Mouse (Mus musculus) ES-Bruce4 (cell line): ENCODE results near the gene Apoh. TPM values are rescaled to one million over a fixed set of nuclear protein-coding genes. Genes with fewer than 3 reads are reported as not detected.

Source experiments
- H3K27ac ChIP-seq: 2 replicates; pipeline ENCODE4 v1.5.1; 2012; ENCODE audit warnings: low read length, inconsistent platforms; ENCODE audit not compliant: insufficient read depth
- H3K27me3 ChIP-seq: 2 replicates; pipeline ENCODE4 v1.6.1; 2012; ENCODE audit warnings: mild to moderate bottlenecking, low read length, inconsistent platforms; ENCODE audit not compliant: control insufficient read depth, poor library complexity, insufficient read depth, severe bottlenecking
- H3K36me3 ChIP-seq: 2 replicates; pipeline ENCODE4 v1.6.1; 2012; ENCODE audit warnings: inconsistent platforms, mild to moderate bottlenecking, low read length, moderate library complexity; ENCODE audit not compliant: control insufficient read depth, poor library complexity, insufficient read depth, severe bottlenecking
- H3K4me1 ChIP-seq: one replicate; pipeline ENCODE4 v1.8.1; 2011; ENCODE audit warnings: low read length; ENCODE audit not compliant: control insufficient read depth, insufficient read depth
- H3K4me3 ChIP-seq: 2 replicates; pipeline ENCODE4 v1.5.1; 2011; ENCODE audit warnings: low read depth, mild to moderate bottlenecking, low read length
- H3K9ac ChIP-seq: 2 replicates; pipeline ENCODE4 v1.6.1; 2012; ENCODE audit warnings: low read depth, mild to moderate bottlenecking, inconsistent platforms; ENCODE audit not compliant: poor library complexity, severe bottlenecking
- H3K9me3 ChIP-seq: replicated peaks from 2 replicates; pipeline ENCODE4 v1.6.1; 2012; ENCODE audit warnings: mild to moderate bottlenecking, low read length, inconsistent platforms; ENCODE audit not compliant: control insufficient read depth, poor library complexity, insufficient read depth, severe bottlenecking
- CTCF ChIP-seq: IDR thresholded peaks from one replicate; pipeline ENCODE4 v1.8.1; 2011; ENCODE audit warnings: low read depth, low read length
- EP300 ChIP-seq: IDR thresholded peaks from 2 replicates; pipeline ENCODE4 v1.6.1; 2011; ENCODE audit warnings: low read depth, low read length; ENCODE audit not compliant: insufficient read depth
- POLR2A ChIP-seq: IDR thresholded peaks from one replicate; pipeline ENCODE4 v1.8.1; 2011; ENCODE audit warnings: low read length; ENCODE audit not compliant: insufficient read depth
- polyA plus RNA-seq: library from polyadenylated mRNA; stranded (reverse); fragments of >200 nt; gene quantifications from 2 replicates; pipeline ENCODE4 v1.2.4, GENCODE M21; 2011; ENCODE audit warnings: low read depth; ENCODE audit not compliant: missing spikeins, insufficient read depth, insufficient read length

Gene Apoh
- polyA plus RNA-seq, 1 experiment, result not detected

- H3K4me1 ChIP-seq, result no peaks in the 10 kb centered on the region
- TF ChIP-seq POLR2A, result no peak
- no peak for TF ChIP-seq EP300
- TF ChIP-seq CTCF, result no peak
- H3K27me3 ChIP-seq, result no peaks in the 10 kb centered on the region
- H3K9me3 ChIP-seq, result no peaks in the 10 kb centered on the region
- H3K9ac ChIP-seq, result no peak overlapping the region
- H3K27ac ChIP-seq, result no peak overlapping the region
- no peaks in the 10 kb centered on the region for H3K36me3 ChIP-seq
- H3K4me3 ChIP-seq, result no peak overlapping the region
Observed at GRCm38 (mm10) chr11:108335536-108335935, 7.6 kb upstream of the Apoh start.

- TF ChIP-seq CTCF (no peak), POLR2A (no peak), EP300 (no peak)
- Histone ChIP-seq H3K4me1 (no peaks in the 10 kb centered on the region), H3K9me3 (no peaks in the 10 kb centered on the region), H3K4me3 (no peak overlapping the region), H3K36me3 (no peaks in the 10 kb centered on the region), H3K9ac (no peak overlapping the region), H3K27me3 (no peaks in the 10 kb centered on the region; the same call in 1 of the 2 replicates), H3K27ac (no peak overlapping the region)
Observed at GRCm38 (mm10) chr11:108336445-108336844, 6.7 kb upstream of the Apoh start.

DNA sequence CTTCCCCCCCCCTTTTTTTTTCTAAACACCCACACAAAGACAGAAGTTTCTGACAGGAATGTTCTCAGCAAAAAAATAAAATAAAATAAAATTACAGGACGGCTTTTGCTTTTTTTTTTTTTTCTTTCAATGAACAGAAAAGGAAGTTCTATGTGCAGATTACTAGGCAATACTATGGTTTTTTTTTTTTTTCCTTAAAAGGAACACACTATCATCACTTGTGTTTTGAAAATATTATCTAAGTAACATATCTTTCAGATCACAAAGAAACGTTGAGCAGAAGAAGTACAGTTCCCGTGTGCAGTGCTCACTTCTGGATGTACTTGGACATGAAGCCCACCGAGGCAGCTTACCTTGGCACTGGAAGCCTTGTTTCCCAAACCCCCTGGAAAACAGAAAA is 2.9 kb upstream of the Apoh start:
- Histone ChIP-seq H3K27me3 (peaks cover 4% of the 10 kb centered on the region; the same call in 1 of the 2 replicates), H3K4me3 (no peak overlapping the region), H3K9ac (no peak overlapping the region), H3K36me3 (no peaks in the 10 kb centered on the region), H3K4me1 (no peaks in the 10 kb centered on the region), H3K9me3 (no peaks in the 10 kb centered on the region), H3K27ac (no peak overlapping the region)
- TF ChIP-seq CTCF (no peak), POLR2A (no peak), EP300 (no peak)

DNA sequence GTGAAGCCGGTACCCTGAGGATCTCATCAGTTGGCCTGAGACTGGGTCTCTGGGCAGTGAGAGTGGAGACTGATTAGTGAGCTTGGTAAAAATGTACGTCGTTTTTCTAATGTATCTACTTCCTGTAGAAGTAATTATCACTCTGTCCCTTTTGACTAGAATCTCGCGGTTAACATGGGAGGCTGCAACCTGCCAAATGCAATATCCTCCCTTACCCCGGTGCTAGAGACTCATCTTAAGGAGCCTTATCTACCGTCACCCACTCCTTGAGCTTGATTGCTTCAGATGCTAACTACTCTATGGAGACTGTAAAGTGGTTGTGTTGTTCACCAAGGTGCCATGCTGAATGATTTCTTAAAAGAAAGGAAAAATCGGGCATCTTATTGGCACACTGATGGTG is 1.4 kb upstream of the Apoh start:
- Histone ChIP-seq H3K27me3 (peaks cover 4% of the 10 kb centered on the region; the same call in 1 of the 2 replicates), H3K27ac (no peak overlapping the region), H3K4me1 (no peaks in the 10 kb centered on the region), H3K9ac (no peak overlapping the region), H3K36me3 (no peaks in the 10 kb centered on the region), H3K4me3 (no peak overlapping the region), H3K9me3 (no peaks in the 10 kb centered on the region)
- TF ChIP-seq CTCF (no peak), EP300 (no peak), POLR2A (no peak)

GRCm38 (mm10) chr11:108343789-108344462 is 772 bp downstream of the Apoh start, which contains the start of gene Prkca:
Gene Prkca (minus strand): TSS chr11:108343928.
- peak within 1 kb of the TSS; percentile 88 for H3K9ac ChIP-seq
- peaks cover 4% of the 10 kb centered on the region; the same call in 1 of the 2 replicates for H3K27me3 ChIP-seq
- no peaks in the 10 kb centered on the region for H3K36me3 ChIP-seq
- H3K27ac ChIP-seq, result no peak within 1 kb of the TSS
- no peaks in the 10 kb centered on the region for H3K4me1 ChIP-seq
- no peaks in the 10 kb centered on the region for H3K9me3 ChIP-seq
- TF ChIP-seq EP300 (no peak), POLR2A (no peak), CTCF (no peak)
- H3K4me3 ChIP-seq, result peak within 1 kb of the TSS; percentile 89

GRCm38 (mm10) chr11:108344759-108345158 is 1.6 kb downstream of the Apoh start:
- no peaks in the 10 kb centered on the region for H3K4me1 ChIP-seq
- peaks cover 4% of the 10 kb centered on the region; the same call in 1 of the 2 replicates for H3K27me3 ChIP-seq
- H3K9me3 ChIP-seq, result no peaks in the 10 kb centered on the region
- H3K27ac ChIP-seq, result no peak overlapping the region
- H3K36me3 ChIP-seq, result no peaks in the 10 kb centered on the region
- H3K4me3 ChIP-seq, result no peak overlapping the region; the same call in 1 of the 2 replicates
- TF ChIP-seq POLR2A, result no peak
- no peak for TF ChIP-seq EP300
- no peak for TF ChIP-seq CTCF
- no peak overlapping the region for H3K9ac ChIP-seq
